Mouse (Mus musculus) hindlimb bud, embryonic 11.5 days (tissue): ENCODE data around the gene Nps.
"Not testable (repeated sequence)": the region's sequence is repeated elsewhere in the genome, so short reads cannot be mapped to it uniquely, and the experiment has no call there.

Experiments
- DNase-seq: peaks from one replicate; pipeline ENCODE4 v3.0.0-alpha.2; 2012; ENCODE audit warnings: low read depth, low spot score; ENCODE audit errors: extremely low spot score

Nps gene

GRCm38 (mm10) chr7:135258053-135258753, at the start of gene Nps:
TSS of gene Nps (plus strand) at chr7:135258703.
- DNase-seq = not testable (repeated sequence)

- no peak for DNase-seq
Measured at GRCm38 (mm10) chr7:135208947-135209567, 49.4 kb upstream of the Nps start.

- no peak for DNase-seq
Measured at GRCm38 (mm10) chr7:135210296-135210695, 48.2 kb upstream of the Nps start.

- no peak for DNase-seq
Measured at GRCm38 (mm10) chr7:135210831-135211230, 47.7 kb upstream of the Nps start.

GRCm38 (mm10) chr7:135212505-135212904, 46.0 kb upstream of the Nps start:
- no peak for DNase-seq

GRCm38 (mm10) chr7:135221475-135221874, 37.0 kb upstream of the Nps start:
- DNase-seq = no peak

GRCm38 (mm10) chr7:135226021-135226420, 32.5 kb upstream of the Nps start:
- no peak for DNase-seq

GRCm38 (mm10) chr7:135237152-135237551, 21.4 kb upstream of the Nps start:
- peak; percentile 16 for DNase-seq

- DNase-seq = no peak
Measured at GRCm38 (mm10) chr7:135239441-135239840, 19.1 kb upstream of the Nps start.

GRCm38 (mm10) chr7:135240006-135240405, 18.5 kb upstream of the Nps start:
- no peak for DNase-seq

- DNase-seq = no peak
Measured at GRCm38 (mm10) chr7:135240636-135241035, 17.9 kb upstream of the Nps start.

GRCm38 (mm10) chr7:135244171-135244880, 14.2 kb upstream of the Nps start:
- no peak for DNase-seq

- DNase-seq = no peak
Measured at GRCm38 (mm10) chr7:135246386-135246785, 12.1 kb upstream of the Nps start.

- no peak for DNase-seq
Measured at GRCm38 (mm10) chr7:135253249-135253648, 5.3 kb upstream of the Nps start.

- DNase-seq = no peak
Measured at GRCm38 (mm10) chr7:135254423-135254822, 4.1 kb upstream of the Nps start.

- DNase-seq = no peak
Measured at GRCm38 (mm10) chr7:135271011-135271410, 12.5 kb downstream of the Nps start.

GRCm38 (mm10) chr7:135283212-135283611, 24.7 kb downstream of the Nps start:
- no peak for DNase-seq

- no peak for DNase-seq
Measured at GRCm38 (mm10) chr7:135289976-135290375, 31.5 kb downstream of the Nps start.

- no peak for DNase-seq
Measured at GRCm38 (mm10) chr7:135291646-135292236, 33.2 kb downstream of the Nps start.

- no peak for DNase-seq
Measured at GRCm38 (mm10) chr7:135294498-135294897, 36.0 kb downstream of the Nps start.

- no peak for DNase-seq
Measured at GRCm38 (mm10) chr7:135304496-135304895, 46.0 kb downstream of the Nps start.
